Mouse (Mus musculus) heart, adult 2 months (tissue): ENCODE results near the gene Ptpre.

Experiments used
- CTCF ChIP-seq: fragments of 200-600 bp; IDR thresholded peaks from 2 replicates; pipeline ENCODE4 v1.8.1; 2022; ENCODE audit warnings: antibody characterized with exemption, mild to moderate bottlenecking, moderate library complexity
- POLR2A ChIP-seq: fragments of 200-500 bp; IDR thresholded peaks from 2 replicates; pipeline ENCODE4 v1.6.1; 2011; ENCODE audit warnings: mild to moderate bottlenecking, low read depth, low read length, control low read depth; ENCODE audit not compliant: insufficient read depth

GRCm38 (mm10) chr7:135566013-135566412, 28.7 kb downstream of the Ptpre start:
- TF ChIP-seq CTCF (no peak), POLR2A (no peak)
